Mouse (Mus musculus): ENCODE measurements around the gene Golt1a. TPM values are rescaled to one million over a fixed set of nuclear protein-coding genes. Genes with fewer than 3 reads are reported as not detected.

Golt1a gene
- polyA plus RNA-seq, 1 experiment from 2014 or later: 5.8 TPM

DNA sequence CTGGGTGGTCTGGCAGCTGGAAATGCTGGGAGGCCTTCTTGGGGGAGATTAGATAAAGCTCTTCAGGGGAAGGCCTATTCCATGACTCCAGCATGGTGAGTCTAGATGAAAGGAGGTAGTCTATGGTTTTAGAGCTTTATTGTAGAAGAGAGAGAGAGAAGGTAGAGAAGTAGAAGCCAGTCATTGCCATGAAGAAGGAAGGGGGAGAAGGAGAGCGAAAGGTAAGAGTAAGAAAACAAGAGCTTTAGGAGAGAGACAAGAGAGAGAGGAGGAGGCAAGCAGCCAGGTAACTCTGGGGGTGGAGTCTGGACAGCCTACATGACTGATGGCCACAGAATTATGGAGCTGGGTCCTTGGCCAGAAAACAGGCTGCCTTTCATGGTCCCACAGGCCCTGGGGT lies 40.6 kb downstream of the Golt1a start, which contains the start of gene Ren1:
Ren1 (plus strand) TSS at position 301 of the 400 bp plus-strand sequence.
- H3K9ac ChIP-seq: no peak within 1 kb of the TSS
- WGBS (ENCODE audit: insufficient replicate concordance): 74% methylated on average over 1 of the region's 1 CpGs
- no peaks in the 10 kb centered on the region for H3K9me3 ChIP-seq (replicated peaks)
- ATAC-seq: no peak
- H3K27ac ChIP-seq: no peak within 1 kb of the TSS
- no peak within 1 kb of the TSS for H3K4me3 ChIP-seq
- peaks cover 43% of the 10 kb centered on the region for H3K27me3 ChIP-seq (replicated peaks)
- peaks cover 7% of the 10 kb centered on the region for H3K4me1 ChIP-seq
- H3K4me2 ChIP-seq: no peak within 1 kb of the TSS
- H3K36me3 ChIP-seq: no peaks in the 10 kb centered on the region

DNA sequence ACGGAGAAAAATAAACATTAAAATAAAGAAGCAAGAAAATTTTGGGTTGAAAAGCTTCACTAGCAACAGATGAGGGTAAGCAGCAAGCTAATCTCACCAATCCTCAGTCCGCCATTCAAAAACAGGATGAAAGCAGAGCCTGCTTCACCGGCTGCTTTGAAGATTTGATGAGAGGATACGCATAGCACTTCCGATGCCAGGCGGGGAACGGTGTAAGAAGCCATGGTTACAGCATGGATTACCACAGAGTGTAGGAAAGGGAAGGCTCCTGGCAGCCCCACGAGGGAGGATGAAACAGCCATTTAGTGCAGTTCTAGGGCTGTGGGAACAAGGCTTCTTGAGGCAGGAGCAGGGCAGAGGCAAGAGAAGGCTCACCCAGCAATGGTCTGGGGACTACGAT lies 42.2 kb downstream of the Golt1a start:
- ATAC-seq: no peak
- 43% methylated on average over 9 of the region's 9 CpGs for WGBS (ENCODE audit: insufficient replicate concordance)
- no peak overlapping the region for H3K4me2 ChIP-seq

DNA sequence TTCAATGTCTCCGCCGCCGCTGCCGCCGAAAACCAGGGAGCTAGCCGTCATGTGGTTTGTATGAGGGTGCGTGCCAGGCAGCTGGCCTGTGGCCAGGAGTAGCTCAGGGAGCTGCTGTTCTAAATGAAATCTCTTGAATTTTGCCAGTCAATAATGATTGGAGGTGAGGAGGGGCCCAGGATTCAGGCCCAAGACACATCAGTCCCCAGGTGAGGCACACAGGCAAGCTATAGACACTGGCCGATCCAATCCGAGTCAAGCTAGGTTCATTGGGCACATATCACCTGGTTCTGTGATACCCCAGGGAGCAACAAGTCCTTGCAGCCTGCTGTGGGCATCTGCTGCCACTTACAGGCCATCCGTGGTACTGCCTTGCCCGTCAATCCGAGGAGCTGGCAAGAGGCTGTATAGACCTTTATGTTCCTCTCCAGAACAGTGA lies 43.8 kb downstream of the Golt1a start:
- Histone ChIP-seq H3K4me3 (no peak overlapping the region), H3K9ac (no peak overlapping the region), H3K27me3 (replicated peaks) (peaks cover 71% of the 10 kb centered on the region), H3K27ac (no peak overlapping the region), H3K36me3 (no peaks in the 10 kb centered on the region), H3K9me3 (replicated peaks) (no peaks in the 10 kb centered on the region), H3K4me2 (no peak overlapping the region), H3K4me1 (no peaks in the 10 kb centered on the region)
- 45% methylated on average over 12 of the region's 12 CpGs for WGBS (ENCODE audit: insufficient replicate concordance)
- no peak for ATAC-seq

More for the DNA sequence above, 42.2 kb downstream of the Golt1a start:
- no peak overlapping the region for H3K4me3 ChIP-seq
- H3K4me1 ChIP-seq: peaks cover 7% of the 10 kb centered on the region
- H3K9me3 ChIP-seq (replicated peaks): no peaks in the 10 kb centered on the region
- H3K27ac ChIP-seq: no peak overlapping the region
- no peak overlapping the region for H3K9ac ChIP-seq
- peaks cover 59% of the 10 kb centered on the region for H3K27me3 ChIP-seq (replicated peaks)
- H3K36me3 ChIP-seq: no peaks in the 10 kb centered on the region

DNA sequence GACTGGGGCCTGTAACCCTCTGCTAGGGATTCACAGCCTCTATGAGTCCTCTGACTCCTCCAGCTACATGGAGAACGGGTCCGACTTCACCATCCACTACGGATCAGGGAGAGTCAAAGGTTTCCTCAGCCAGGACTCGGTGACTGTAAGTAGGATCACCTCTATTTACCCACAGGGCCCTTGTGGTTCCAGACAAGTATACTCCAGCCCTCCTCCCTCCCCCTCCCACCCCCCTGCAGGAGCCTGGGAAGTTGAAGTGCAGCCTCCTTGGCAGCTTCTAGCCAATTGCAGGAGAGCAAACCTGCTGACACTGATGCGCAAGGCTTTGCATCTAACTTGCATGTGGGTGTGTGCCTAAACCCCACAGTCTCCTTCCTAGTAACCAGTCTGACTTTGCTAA lies 45.9 kb downstream of the Golt1a start:
- H3K27me3 ChIP-seq (replicated peaks): peaks cover 72% of the 10 kb centered on the region
- WGBS (ENCODE audit: insufficient replicate concordance): 46% methylated on average over 5 of the region's 5 CpGs
- no peaks in the 10 kb centered on the region for H3K9me3 ChIP-seq (replicated peaks)
- H3K4me1 ChIP-seq: no peaks in the 10 kb centered on the region
- no peak overlapping the region for H3K9ac ChIP-seq
- ATAC-seq: no peak
- H3K36me3 ChIP-seq: no peaks in the 10 kb centered on the region
- no peak overlapping the region for H3K4me2 ChIP-seq
- no peak overlapping the region for H3K4me3 ChIP-seq
- H3K27ac ChIP-seq: no peak overlapping the region

DNA sequence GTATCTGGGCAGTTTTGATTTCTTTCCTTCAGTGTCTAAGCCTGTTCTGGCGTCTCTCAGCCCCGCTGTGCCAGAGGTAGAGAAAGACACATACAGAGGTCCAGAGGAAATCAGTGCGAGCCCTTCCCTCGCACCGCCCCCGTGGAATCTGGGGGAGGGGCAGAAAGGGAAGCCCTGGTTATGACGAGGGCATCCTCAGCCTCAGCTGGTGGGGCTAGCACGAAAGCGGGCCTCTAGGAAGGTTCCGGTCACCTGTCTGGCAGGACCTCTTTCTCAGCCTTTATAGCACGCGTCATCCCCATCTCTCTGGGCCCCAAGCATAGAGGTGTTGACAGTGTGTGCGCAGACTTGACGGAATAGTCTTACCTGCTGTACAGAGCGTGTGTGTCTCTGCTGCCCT lies 46.3 kb downstream of the Golt1a start:
- Histone ChIP-seq H3K27ac (no peak overlapping the region), H3K36me3 (no peaks in the 10 kb centered on the region), H3K9me3 (replicated peaks) (no peaks in the 10 kb centered on the region), H3K4me3 (no peak overlapping the region), H3K27me3 (replicated peaks) (peaks cover 72% of the 10 kb centered on the region), H3K4me2 (no peak overlapping the region), H3K4me1 (no peaks in the 10 kb centered on the region), H3K9ac (no peak overlapping the region)
- no peak for ATAC-seq
- 52% methylated on average over 15 of the region's 15 CpGs for WGBS (ENCODE audit: insufficient replicate concordance)

DNA sequence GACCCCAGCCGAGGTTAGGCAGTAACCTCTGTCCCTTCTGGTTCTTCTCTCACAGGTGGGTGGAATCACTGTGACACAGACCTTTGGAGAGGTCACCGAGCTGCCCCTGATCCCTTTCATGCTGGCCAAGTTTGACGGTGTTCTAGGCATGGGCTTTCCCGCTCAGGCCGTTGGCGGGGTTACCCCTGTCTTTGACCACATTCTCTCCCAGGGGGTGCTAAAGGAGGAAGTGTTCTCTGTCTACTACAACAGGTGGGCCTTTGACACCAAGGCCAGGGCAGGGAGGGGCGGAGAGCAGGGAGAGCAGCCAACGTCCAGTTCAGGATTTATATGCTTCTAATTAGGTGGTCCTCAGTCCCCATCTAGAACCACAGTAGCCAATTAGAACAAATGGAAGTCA lies 46.7 kb downstream of the Golt1a start:
- H3K4me1 ChIP-seq: no peaks in the 10 kb centered on the region
- no peak overlapping the region for H3K4me2 ChIP-seq
- H3K9me3 ChIP-seq (replicated peaks): no peaks in the 10 kb centered on the region
- H3K36me3 ChIP-seq: no peaks in the 10 kb centered on the region
- H3K4me3 ChIP-seq: no peak overlapping the region
- ATAC-seq: no peak
- H3K27ac ChIP-seq: no peak overlapping the region
- WGBS (ENCODE audit: insufficient replicate concordance): 45% methylated on average over 8 of the region's 8 CpGs
- H3K9ac ChIP-seq: no peak overlapping the region
- peaks cover 68% of the 10 kb centered on the region for H3K27me3 ChIP-seq (replicated peaks)

DNA sequence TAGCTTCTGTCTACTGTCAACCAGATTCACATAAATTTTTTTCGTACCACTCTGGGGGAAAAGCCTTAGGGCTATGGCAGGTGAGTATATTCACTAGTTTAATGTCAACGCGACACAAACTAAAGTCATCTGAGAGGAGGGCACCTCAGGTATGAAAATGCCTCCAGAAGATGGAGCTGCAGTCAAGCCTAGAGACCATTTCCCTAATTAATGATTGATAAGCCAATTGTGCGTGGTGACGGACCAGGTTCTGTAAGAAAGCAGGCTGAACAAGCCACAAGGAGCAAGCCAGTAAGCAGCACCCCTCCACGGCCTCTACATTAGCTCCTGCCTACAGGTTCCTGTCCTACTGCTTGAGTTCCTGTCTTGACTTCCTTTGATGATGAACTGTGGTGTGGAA lies 51.4 kb downstream of the Golt1a start:
- H3K4me3 ChIP-seq: no peak overlapping the region
- no peak overlapping the region for H3K27ac ChIP-seq
- no peak overlapping the region for H3K4me2 ChIP-seq
- ATAC-seq: no peak
- peaks cover 77% of the 10 kb centered on the region for H3K27me3 ChIP-seq (replicated peaks)
- H3K36me3 ChIP-seq: no peaks in the 10 kb centered on the region
- 78% methylated on average over 6 of the region's 6 CpGs for WGBS (ENCODE audit: insufficient replicate concordance)
- H3K9ac ChIP-seq: no peak overlapping the region
- no peaks in the 10 kb centered on the region for H3K9me3 ChIP-seq (replicated peaks)
- H3K4me1 ChIP-seq: peaks cover 11% of the 10 kb centered on the region

DNA sequence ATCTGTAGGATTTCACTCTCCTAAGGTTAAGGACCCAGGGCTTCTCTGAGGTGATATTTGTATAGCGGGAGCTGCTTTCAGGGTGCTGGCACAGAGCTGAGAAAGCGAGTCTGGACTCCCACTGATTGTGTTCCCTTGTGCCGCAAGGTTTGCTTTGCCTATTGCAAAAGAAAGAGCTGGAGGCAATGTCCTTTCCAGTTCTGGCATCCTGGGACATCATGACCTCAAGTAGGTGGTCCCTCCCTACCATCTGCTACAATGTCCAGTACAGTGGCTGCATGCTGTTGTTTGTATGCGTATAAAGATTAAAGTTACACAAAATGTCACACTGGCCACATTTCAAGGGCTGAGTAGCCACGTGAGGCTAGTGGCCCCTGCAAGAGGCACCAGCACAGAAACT lies 52.5 kb downstream of the Golt1a start:
- peaks cover 80% of the 10 kb centered on the region for H3K27me3 ChIP-seq (replicated peaks)
- no peak for ATAC-seq
- peaks cover 12% of the 10 kb centered on the region for H3K4me1 ChIP-seq
- no peak overlapping the region for H3K4me2 ChIP-seq
- H3K9ac ChIP-seq: no peak overlapping the region
- no peaks in the 10 kb centered on the region for H3K9me3 ChIP-seq (replicated peaks)
- WGBS (ENCODE audit: insufficient replicate concordance): 72% methylated on average over 5 of the region's 5 CpGs
- no peaks in the 10 kb centered on the region for H3K36me3 ChIP-seq
- no peak overlapping the region for H3K27ac ChIP-seq
- H3K4me3 ChIP-seq: no peak overlapping the region

DNA sequence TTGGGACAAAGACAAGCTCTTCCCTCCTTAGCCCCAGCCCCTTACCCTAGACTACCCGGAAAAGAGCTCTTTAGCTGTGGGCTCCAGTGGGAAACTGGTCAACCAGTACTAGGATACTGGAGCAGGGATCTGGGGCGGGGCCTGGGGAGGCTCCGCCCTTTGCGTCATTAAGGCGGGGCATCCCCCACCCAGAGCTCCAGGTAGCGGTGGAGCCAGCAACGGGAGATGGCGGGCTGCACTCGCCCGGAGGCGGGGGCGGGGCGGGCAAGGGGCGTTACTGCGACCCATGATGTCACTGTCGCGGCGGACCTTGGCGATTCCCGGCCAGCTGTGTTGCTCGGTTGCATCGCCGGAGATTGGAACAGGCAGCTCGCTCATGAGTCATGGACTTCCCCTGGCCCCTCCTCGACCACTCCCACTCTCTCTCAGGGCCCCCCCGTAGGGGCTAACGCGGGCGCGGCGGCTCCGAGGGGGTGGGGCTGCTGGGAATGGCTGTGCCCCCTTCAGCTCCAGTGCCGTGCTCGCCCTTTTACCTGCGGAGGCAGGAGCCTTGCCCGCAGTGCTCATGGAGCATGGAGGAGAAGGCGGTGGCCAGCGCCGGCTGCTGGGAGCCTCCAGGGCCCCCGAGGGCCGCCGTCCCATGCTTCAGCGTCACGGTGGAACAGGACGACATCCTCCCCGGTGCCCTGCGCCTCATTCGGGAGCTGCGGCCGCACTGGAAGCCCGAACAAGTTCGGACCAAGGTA lies 53.8 kb downstream of the Golt1a start, which contains the start of gene Etnk2:
Etnk2 (plus strand) TSS at position 297 of the 746 bp plus-strand sequence.
- no peak within 1 kb of the TSS for H3K27ac ChIP-seq
- peak within 1 kb of the TSS; percentile 81 for H3K4me2 ChIP-seq
- H3K9ac ChIP-seq: peak within 1 kb of the TSS; percentile 32; the same call in 1 of the 2 replicates
- under 1% methylated on average over 49 of the region's 52 CpGs for WGBS (ENCODE audit: insufficient replicate concordance)
- H3K27me3 ChIP-seq (replicated peaks): peaks cover 67% of the 10 kb centered on the region
- no peaks in the 10 kb centered on the region for H3K9me3 ChIP-seq (replicated peaks)
- H3K36me3 ChIP-seq: no peaks in the 10 kb centered on the region
- H3K4me3 ChIP-seq: peak within 1 kb of the TSS; percentile 58
- H3K4me1 ChIP-seq: peaks cover 25% of the 10 kb centered on the region
- ATAC-seq: peak; percentile 61

DNA sequence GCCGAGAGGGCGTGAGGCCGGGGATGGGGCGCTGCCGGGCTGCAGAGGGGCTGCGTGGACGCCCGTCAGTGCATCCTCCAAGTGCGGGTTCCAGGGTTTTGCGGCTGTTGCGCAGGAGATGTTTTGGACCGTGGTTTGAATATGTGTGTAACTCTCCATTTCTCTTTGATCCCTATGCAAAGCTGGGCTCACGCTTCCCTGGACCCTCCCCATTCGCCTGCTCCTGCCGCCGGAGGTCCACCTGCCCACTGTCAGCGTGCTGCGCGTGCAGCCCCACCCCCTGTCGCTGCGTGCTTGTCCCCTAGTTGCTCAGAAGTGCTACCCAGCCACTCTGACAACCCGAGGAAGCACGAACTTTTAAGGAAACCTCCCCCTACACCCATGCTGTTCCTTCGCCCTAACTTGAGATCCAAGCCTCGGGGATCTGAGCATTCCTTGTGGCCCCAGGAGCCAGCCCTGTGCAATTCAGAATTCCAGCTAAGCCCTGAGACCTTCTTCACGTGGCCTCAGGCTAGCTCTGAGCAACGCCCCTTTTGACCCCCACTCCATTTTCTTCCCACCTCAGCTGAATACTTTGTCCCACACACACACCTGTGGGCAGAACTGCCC lies 54.5 kb downstream of the Golt1a start:
- Histone ChIP-seq H3K27ac (no peak overlapping the region), H3K4me3 (peak overlapping the region; percentile 58), H3K9ac (peak overlapping the region; percentile 32; the same call in 1 of the 2 replicates), H3K4me1 (peaks cover 25% of the 10 kb centered on the region), H3K36me3 (no peaks in the 10 kb centered on the region), H3K4me2 (peak overlapping the region; percentile 81), H3K27me3 (replicated peaks) (peaks cover 61% of the 10 kb centered on the region), H3K9me3 (replicated peaks) (no peaks in the 10 kb centered on the region)
- peak; percentile 13; the same call in 1 of the 2 replicates for ATAC-seq
- 8% methylated on average over 27 of the region's 27 CpGs for WGBS (ENCODE audit: insufficient replicate concordance)

DNA sequence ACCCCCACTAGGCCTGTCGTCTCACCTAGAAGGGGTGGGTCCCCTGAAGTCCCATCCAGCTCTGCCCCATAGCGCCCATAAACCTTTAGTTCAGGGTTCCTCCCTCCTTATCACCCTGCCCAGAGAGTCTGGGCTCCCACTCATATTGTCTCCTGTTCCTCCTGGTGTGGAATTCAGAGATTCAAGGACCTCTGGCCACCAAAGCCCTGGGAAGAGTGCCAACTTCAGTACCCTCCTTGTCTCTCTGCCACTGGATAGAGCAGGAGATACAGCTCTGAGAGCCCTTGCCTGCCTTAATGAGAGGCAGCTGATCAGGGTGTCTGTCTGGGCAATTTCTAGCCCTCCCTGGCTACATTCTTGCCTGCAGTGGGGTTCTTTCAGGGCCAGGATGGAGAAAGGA lies 55.3 kb downstream of the Golt1a start:
- no peak overlapping the region for H3K9ac ChIP-seq
- ATAC-seq: no peak
- H3K27me3 ChIP-seq (replicated peaks): peaks cover 57% of the 10 kb centered on the region

DNA sequence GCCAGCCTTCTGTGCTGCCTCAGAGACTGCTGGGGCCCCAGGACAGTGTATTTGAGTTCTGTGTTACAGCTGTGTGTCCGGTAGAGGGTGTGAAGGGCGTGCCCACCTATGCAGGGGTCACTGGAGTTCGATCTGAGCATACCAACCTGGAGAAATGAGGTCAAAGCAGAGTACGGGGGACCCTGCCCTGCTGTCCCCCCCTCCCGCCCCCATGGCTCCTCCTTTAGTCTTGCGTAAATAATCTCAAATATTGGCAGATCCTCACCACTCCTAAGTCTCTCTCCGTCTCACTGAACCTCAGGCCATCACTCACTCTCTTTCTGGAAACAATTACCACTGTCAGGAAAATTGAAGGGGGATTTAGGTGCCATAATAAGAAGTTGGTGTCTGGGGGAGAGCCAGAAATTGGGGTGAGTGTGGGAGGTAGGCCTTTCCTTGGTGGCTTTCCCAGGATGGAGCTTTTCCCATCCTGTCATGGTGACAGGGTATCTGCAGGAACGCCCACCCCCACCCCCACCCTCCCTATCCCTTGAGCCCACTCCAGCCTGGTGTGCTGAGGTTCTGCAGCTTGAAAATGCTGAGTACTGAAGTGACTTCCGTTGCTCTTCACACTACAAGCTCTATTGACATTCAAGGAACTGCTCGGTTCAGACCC lies 57.5 kb downstream of the Golt1a start:
- H3K4me1 ChIP-seq: peaks cover 31% of the 10 kb centered on the region
- 40% methylated on average over 10 of the region's 10 CpGs for WGBS (ENCODE audit: insufficient replicate concordance)
- 0 out of 2 replicates have a peak overlapping the region, but pooled peaks have one; percentile 0 for H3K4me2 ChIP-seq
- no peak overlapping the region for H3K27ac ChIP-seq
- H3K4me3 ChIP-seq: no peak overlapping the region
- peaks cover 49% of the 10 kb centered on the region for H3K27me3 ChIP-seq (replicated peaks)
- H3K36me3 ChIP-seq: no peaks in the 10 kb centered on the region
- H3K9me3 ChIP-seq (replicated peaks): no peaks in the 10 kb centered on the region
- no peak overlapping the region for H3K9ac ChIP-seq
- ATAC-seq: no peak

More for the DNA sequence above, 55.3 kb downstream of the Golt1a start:
- 34% methylated on average over 2 of the region's 2 CpGs for WGBS (ENCODE audit: insufficient replicate concordance)
- Histone ChIP-seq H3K4me1 (peaks cover 25% of the 10 kb centered on the region), H3K4me3 (no peak overlapping the region), H3K4me2 (no peak overlapping the region), H3K36me3 (no peaks in the 10 kb centered on the region), H3K27ac (no peak overlapping the region), H3K9me3 (replicated peaks) (no peaks in the 10 kb centered on the region)

Measured in liver, embryonic 12.5 days (tissue).